Mouse (Mus musculus): ENCODE data around the gene Gatd1. TPM values are rescaled to one million over a fixed set of nuclear protein-coding genes. Genes with fewer than 3 reads are reported as not detected.

The Gatd1 gene
- polyA plus RNA-seq, 1 experiment from 2014 or later, result 44.8 TPM

GRCm38 (mm10) chr7:141420030-141420702 is 6.2 kb upstream of the Gatd1 start:
- WGBS, result 88% methylated on average over 9 of the region's 9 CpGs
- H3K4me3 ChIP-seq (ENCODE audit: low read depth, low read length), result no peak overlapping the region
- H3K4me2 ChIP-seq (ENCODE audit: low read depth, low read length), result no peak overlapping the region
- H3K27ac ChIP-seq (ENCODE audit: low read depth, low read length), result no peak overlapping the region
- ATAC-seq (ENCODE audit: low read depth), result no peak
- no peaks in the 10 kb centered on the region for H3K36me3 ChIP-seq (ENCODE audit: control insufficient read depth, insufficient read depth, low read length)
- no peaks in the 10 kb centered on the region for H3K27me3 ChIP-seq (ENCODE audit: control insufficient read depth, insufficient read depth, low read length)
- H3K9me3 ChIP-seq (ENCODE audit: control insufficient read depth, low read length), result no peaks in the 10 kb centered on the region
- no peak overlapping the region for H3K9ac ChIP-seq (replicated peaks; ENCODE audit: low read depth, low read length)
- H3K4me1 ChIP-seq (ENCODE audit: control insufficient read depth, insufficient read depth, low read length), result no peaks in the 10 kb centered on the region

GRCm38 (mm10) chr7:141418970-141419369 is 5.0 kb upstream of the Gatd1 start:
- Histone ChIP-seq H3K9me3 (ENCODE audit: control insufficient read depth, low read length) (no peaks in the 10 kb centered on the region), H3K27ac (ENCODE audit: low read depth, low read length) (peak overlapping the region; percentile 6; the same call in 1 of the 2 replicates), H3K4me1 (ENCODE audit: control insufficient read depth, insufficient read depth, low read length) (peaks cover 3% of the 10 kb centered on the region; the same call in 1 of the 2 replicates), H3K4me3 (ENCODE audit: low read depth, low read length) (no peak overlapping the region), H3K9ac (replicated peaks; ENCODE audit: low read depth, low read length) (no peak overlapping the region), H3K27me3 (ENCODE audit: control insufficient read depth, insufficient read depth, low read length) (no peaks in the 10 kb centered on the region), H3K36me3 (ENCODE audit: control insufficient read depth, insufficient read depth, low read length) (no peaks in the 10 kb centered on the region), H3K4me2 (ENCODE audit: low read depth, low read length) (no peak overlapping the region)
- 43% methylated on average over 7 of the region's 7 CpGs for WGBS
- no peak for ATAC-seq (ENCODE audit: low read depth)

- H3K4me3 ChIP-seq (ENCODE audit: low read depth, low read length), result no peak overlapping the region
- peaks cover 4% of the 10 kb centered on the region; the same call in 1 of the 2 replicates for H3K4me1 ChIP-seq (ENCODE audit: control insufficient read depth, insufficient read depth, low read length)
- WGBS, result 78% methylated on average over 8 of the region's 8 CpGs
- no peak overlapping the region for H3K9ac ChIP-seq (replicated peaks; ENCODE audit: low read depth, low read length)
- H3K27ac ChIP-seq (ENCODE audit: low read depth, low read length), result no peak overlapping the region; the same call in 1 of the 2 replicates
- H3K36me3 ChIP-seq (ENCODE audit: control insufficient read depth, insufficient read depth, low read length), result no peaks in the 10 kb centered on the region
- no peak for ATAC-seq (ENCODE audit: low read depth)
- H3K9me3 ChIP-seq (ENCODE audit: control insufficient read depth, low read length), result no peaks in the 10 kb centered on the region
- no peaks in the 10 kb centered on the region for H3K27me3 ChIP-seq (ENCODE audit: control insufficient read depth, insufficient read depth, low read length)
- H3K4me2 ChIP-seq (ENCODE audit: low read depth, low read length), result no peak overlapping the region
Measured at GRCm38 (mm10) chr7:141417731-141418681, 4.1 kb upstream of the Gatd1 start.

- Histone ChIP-seq H3K27ac (ENCODE audit: low read depth, low read length) (no peak overlapping the region), H3K4me1 (ENCODE audit: control insufficient read depth, insufficient read depth, low read length) (peaks cover 5% of the 10 kb centered on the region; the same call in 1 of the 2 replicates), H3K4me3 (ENCODE audit: low read depth, low read length) (no peak overlapping the region), H3K9me3 (ENCODE audit: control insufficient read depth, low read length) (no peaks in the 10 kb centered on the region), H3K36me3 (ENCODE audit: control insufficient read depth, insufficient read depth, low read length) (no peaks in the 10 kb centered on the region), H3K9ac (replicated peaks; ENCODE audit: low read depth, low read length) (no peak overlapping the region), H3K27me3 (ENCODE audit: control insufficient read depth, insufficient read depth, low read length) (no peaks in the 10 kb centered on the region), H3K4me2 (ENCODE audit: low read depth, low read length) (no peak overlapping the region)
- 79% methylated on average over 6 of the region's 6 CpGs for WGBS
- no peak for ATAC-seq (ENCODE audit: low read depth)
Measured at GRCm38 (mm10) chr7:141416144-141416841, 2.4 kb upstream of the Gatd1 start.

GRCm38 (mm10) chr7:141413331-141413730 is 605 bp downstream of the Gatd1 start:
- H3K27me3 ChIP-seq (ENCODE audit: control insufficient read depth, insufficient read depth, low read length), result no peaks in the 10 kb centered on the region
- H3K36me3 ChIP-seq (ENCODE audit: control insufficient read depth, insufficient read depth, low read length), result peaks cover 4% of the 10 kb centered on the region; the same call in 1 of the 2 replicates
- H3K4me1 ChIP-seq (ENCODE audit: control insufficient read depth, insufficient read depth, low read length), result peaks cover 7% of the 10 kb centered on the region
- 3% methylated on average over 16 of the region's 16 CpGs for WGBS
- H3K9ac ChIP-seq (replicated peaks; ENCODE audit: low read depth, low read length), result peak overlapping the region; percentile 79
- peak overlapping the region; percentile 77 for H3K4me3 ChIP-seq (ENCODE audit: low read depth, low read length)
- peak; percentile 21; the same call in 1 of the 2 replicates for ATAC-seq (ENCODE audit: low read depth)
- peak overlapping the region; percentile 86 for H3K27ac ChIP-seq (ENCODE audit: low read depth, low read length)
- H3K4me2 ChIP-seq (ENCODE audit: low read depth, low read length), result peak overlapping the region; percentile 91
- no peaks in the 10 kb centered on the region for H3K9me3 ChIP-seq (ENCODE audit: control insufficient read depth, low read length)

GRCm38 (mm10) chr7:141411667-141412066 is 2.3 kb downstream of the Gatd1 start:
- Histone ChIP-seq H3K9ac (replicated peaks; ENCODE audit: low read depth, low read length) (no peak overlapping the region), H3K36me3 (ENCODE audit: control insufficient read depth, insufficient read depth, low read length) (peaks cover 4% of the 10 kb centered on the region; the same call in 1 of the 2 replicates), H3K4me2 (ENCODE audit: low read depth, low read length) (no peak overlapping the region), H3K4me3 (ENCODE audit: low read depth, low read length) (no peak overlapping the region), H3K4me1 (ENCODE audit: control insufficient read depth, insufficient read depth, low read length) (peaks cover 7% of the 10 kb centered on the region), H3K27ac (ENCODE audit: low read depth, low read length) (no peak overlapping the region), H3K27me3 (ENCODE audit: control insufficient read depth, insufficient read depth, low read length) (no peaks in the 10 kb centered on the region), H3K9me3 (ENCODE audit: control insufficient read depth, low read length) (no peaks in the 10 kb centered on the region)
- 83% methylated on average over 1 of the region's 1 CpGs for WGBS
- ATAC-seq (ENCODE audit: low read depth), result no peak

- Histone ChIP-seq H3K36me3 (ENCODE audit: control insufficient read depth, insufficient read depth, low read length) (peaks cover 4% of the 10 kb centered on the region; the same call in 1 of the 2 replicates), H3K4me1 (ENCODE audit: control insufficient read depth, insufficient read depth, low read length) (peaks cover 7% of the 10 kb centered on the region), H3K4me2 (ENCODE audit: low read depth, low read length) (no peak overlapping the region), H3K27me3 (ENCODE audit: control insufficient read depth, insufficient read depth, low read length) (no peaks in the 10 kb centered on the region), H3K9ac (replicated peaks; ENCODE audit: low read depth, low read length) (no peak overlapping the region), H3K4me3 (ENCODE audit: low read depth, low read length) (no peak overlapping the region), H3K9me3 (ENCODE audit: control insufficient read depth, low read length) (no peaks in the 10 kb centered on the region), H3K27ac (ENCODE audit: low read depth, low read length) (no peak overlapping the region)
- WGBS, result 93% methylated on average over 8 of the region's 8 CpGs
- ATAC-seq (ENCODE audit: low read depth), result no peak
Measured at GRCm38 (mm10) chr7:141410631-141411030, 3.3 kb downstream of the Gatd1 start.

- Histone ChIP-seq H3K4me1 (ENCODE audit: control insufficient read depth, insufficient read depth, low read length) (peaks cover 5% of the 10 kb centered on the region; the same call in 1 of the 2 replicates), H3K36me3 (ENCODE audit: control insufficient read depth, insufficient read depth, low read length) (peaks cover 4% of the 10 kb centered on the region; the same call in 1 of the 2 replicates), H3K9me3 (ENCODE audit: control insufficient read depth, low read length) (no peaks in the 10 kb centered on the region), H3K4me2 (ENCODE audit: low read depth, low read length) (no peak overlapping the region), H3K27ac (ENCODE audit: low read depth, low read length) (no peak overlapping the region), H3K27me3 (ENCODE audit: control insufficient read depth, insufficient read depth, low read length) (no peaks in the 10 kb centered on the region), H3K9ac (replicated peaks; ENCODE audit: low read depth, low read length) (no peak overlapping the region), H3K4me3 (ENCODE audit: low read depth, low read length) (no peak overlapping the region)
- WGBS, result 14% methylated on average over 11 of the region's 11 CpGs
- ATAC-seq (ENCODE audit: low read depth), result peak; percentile 55; the same call in 1 of the 2 replicates
Measured at GRCm38 (mm10) chr7:141408833-141409232, 5.1 kb downstream of the Gatd1 start.
